Mouse (Mus musculus) stomach, embryonic 16.5 days (tissue): Measurements from ENCODE around the gene Pak4. TPM values are rescaled to one million over a fixed set of nuclear protein-coding genes. Genes with fewer than 3 reads are reported as not detected.
A peak's percentile ranks its signal among the peaks of the same experiment; 100 is the strongest.
"Not testable (repeated sequence)": the region's sequence is repeated elsewhere in the genome, so short reads cannot be mapped to it uniquely, and the experiment has no call there.

Experiments used
- ATAC-seq: fragments of 200-750 bp; cut with Nextera tagmentation; 2 replicates; pipeline ENCODE4 v1.8.0; 2017; ENCODE audit warnings: moderate number of reproducible peaks, moderate TSS enrichment; ENCODE audit not compliant: insufficient read depth, low FRiP score
- H3K27ac ChIP-seq: fragments of 300-500 bp; sonication (generic); 2 replicates; pipeline ENCODE4 v1.5.1; 2014; ENCODE audit warnings: low read length
- H3K27me3 ChIP-seq: fragments of 300-500 bp; sonication (generic); 2 replicates; pipeline ENCODE4 v1.6.1; 2014; ENCODE audit warnings: low read length, control low read depth, mixed read lengths; ENCODE audit not compliant: control insufficient read depth, insufficient read depth
- H3K36me3 ChIP-seq: fragments of 300-500 bp; sonication (generic); 2 replicates; pipeline ENCODE4 v1.6.1; 2014; ENCODE audit warnings: low read length; ENCODE audit not compliant: control insufficient read depth, insufficient read depth
- H3K4me1 ChIP-seq: fragments of 300-500 bp; sonication (generic); 2 replicates; pipeline ENCODE4 v1.6.1; 2014; ENCODE audit warnings: low read length, control low read depth, mixed read lengths; ENCODE audit not compliant: control insufficient read depth, insufficient read depth
- H3K4me2 ChIP-seq: fragments of 300-500 bp; sonication (generic); 2 replicates; pipeline ENCODE4 v1.6.1; 2014; ENCODE audit warnings: low read depth, low read length, mixed read lengths
- H3K4me3 ChIP-seq: fragments of 300-500 bp; sonication (generic); replicated peaks from 2 replicates; pipeline ENCODE4 v1.5.1; 2014; ENCODE audit warnings: mild to moderate bottlenecking, low read length
- H3K9ac ChIP-seq: fragments of 300-500 bp; sonication (generic); 2 replicates; pipeline ENCODE4 v1.6.1; 2014; ENCODE audit warnings: low read length
- H3K9me3 ChIP-seq: fragments of 300-500 bp; sonication (generic); replicated peaks from 2 replicates; pipeline ENCODE4 v1.6.1; 2016; ENCODE audit warnings: low read length, control low read depth; ENCODE audit not compliant: control insufficient read depth
- WGBS: fragments of 180-500 bp; shearing (Covaris S2); extraction: QIAGEN DNeasy Blood & Tissue Kit; methylation state at CpG from one replicate; pipeline ENCODE4 v1.1.7; 2014; 5-methylcytosine and 5-hydroxymethylcytosine counted together
- polyA plus RNA-seq: library from polyadenylated mRNA; unstranded; fragments of >200 nt; fragmentation: Nextera tagmentation; extraction: Ambion mirVana; gene quantifications from 2 replicates; pipeline ENCODE4 v1.2.1, GENCODE M21; 2015

Gene Pak4
- polyA plus RNA-seq, 1 experiment from 2014 or later, result 54.8 TPM

DNA sequence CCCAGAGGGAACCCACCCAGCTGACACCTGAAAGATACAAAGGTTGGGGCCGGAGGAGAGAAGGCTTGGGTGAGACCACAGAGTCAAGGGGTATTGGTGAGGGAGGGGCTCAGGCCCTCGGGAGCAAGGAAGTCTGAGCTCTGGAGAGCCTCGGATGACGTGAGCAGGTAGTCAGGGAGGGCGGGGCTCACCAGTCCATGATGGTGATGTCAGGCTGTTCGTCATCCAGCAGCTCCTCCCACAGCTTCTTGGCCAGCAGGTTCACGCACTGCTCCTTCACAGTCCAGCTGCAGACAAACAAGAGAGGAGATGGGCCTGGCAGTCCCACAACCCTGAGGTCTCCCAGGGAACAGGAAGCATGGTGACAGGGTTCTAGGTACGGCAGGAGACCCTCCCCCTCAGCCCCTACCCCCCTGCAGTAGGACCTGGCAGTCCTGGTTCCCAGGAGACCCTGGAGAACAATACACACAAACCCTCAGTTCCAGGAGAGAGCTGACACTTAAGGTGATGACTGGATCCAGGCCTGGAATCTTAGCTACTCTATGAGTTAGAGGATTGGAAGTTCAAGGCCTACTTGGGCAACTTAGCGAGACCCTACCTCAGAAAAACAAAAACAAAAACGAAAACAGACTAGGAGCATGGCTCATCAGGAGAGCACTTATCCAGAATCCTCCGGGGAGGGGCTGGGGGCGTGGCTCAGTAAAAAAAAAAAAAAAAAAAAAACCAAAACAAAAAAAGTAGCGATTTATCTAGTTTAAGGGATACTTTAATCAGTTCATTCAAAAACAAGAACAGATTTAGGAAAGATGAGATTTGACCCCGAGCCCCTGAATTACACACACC, 52.7 kb downstream of the Pak4 start:
- peak overlapping the region; percentile 46; the same call in 1 of the 2 replicates for H3K4me2 ChIP-seq
- WGBS, result 31% methylated on average over 14 of the region's 14 CpGs
- H3K4me1 ChIP-seq, result peaks cover 8% of the 10 kb centered on the region; the same call in 1 of the 2 replicates
- no peaks in the 10 kb centered on the region for H3K9me3 ChIP-seq
- H3K4me3 ChIP-seq, result peak overlapping the region; percentile 26; the same call in 1 of the 2 replicates
- peaks cover 27% of the 10 kb centered on the region for H3K27me3 ChIP-seq
- no peak overlapping the region for H3K9ac ChIP-seq
- ATAC-seq, result peak; percentile 53; the same call in 1 of the 2 replicates
- H3K36me3 ChIP-seq, result no peaks in the 10 kb centered on the region
- H3K27ac ChIP-seq, result no peak overlapping the region

DNA sequence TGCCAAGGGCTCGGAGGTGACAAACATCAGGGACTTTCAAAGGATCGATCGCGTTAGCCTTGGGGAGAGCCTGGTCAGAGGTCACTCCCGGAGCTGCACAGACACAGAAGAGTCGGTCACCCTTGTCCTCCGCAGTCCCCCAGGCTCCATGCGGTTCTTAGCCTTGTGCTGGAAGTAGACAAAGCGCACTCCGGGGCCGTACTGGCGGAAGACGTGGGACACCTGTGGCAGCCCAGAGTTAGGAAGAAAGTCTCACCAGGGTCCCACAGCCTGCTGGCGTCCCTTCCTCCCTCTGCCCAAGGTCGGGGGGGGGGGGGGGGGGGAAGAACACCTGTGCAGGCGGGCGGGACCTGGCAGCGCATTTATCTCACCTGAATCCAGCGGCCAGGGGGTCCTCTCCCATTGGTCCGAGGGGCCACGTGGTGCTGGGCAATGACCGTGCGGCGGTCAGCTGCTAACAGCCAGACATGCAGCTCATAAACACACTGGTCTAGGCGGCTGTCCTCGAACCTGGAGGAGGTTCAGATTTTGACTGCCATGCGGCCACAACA, 53.9 kb downstream of the Pak4 start:
- H3K4me3 ChIP-seq, result peak overlapping the region; percentile 28
- peaks cover 8% of the 10 kb centered on the region; the same call in 1 of the 2 replicates for H3K4me1 ChIP-seq
- no peaks in the 10 kb centered on the region for H3K9me3 ChIP-seq
- peak overlapping the region; percentile 50 for H3K9ac ChIP-seq
- peak; percentile 49; the same call in 1 of the 2 replicates for ATAC-seq
- no peaks in the 10 kb centered on the region for H3K36me3 ChIP-seq
- H3K27me3 ChIP-seq, result peaks cover 27% of the 10 kb centered on the region
- H3K4me2 ChIP-seq, result peak overlapping the region; percentile 46
- WGBS, result 4% methylated on average over 26 of the region's 27 CpGs
- H3K27ac ChIP-seq, result no peak overlapping the region

DNA sequence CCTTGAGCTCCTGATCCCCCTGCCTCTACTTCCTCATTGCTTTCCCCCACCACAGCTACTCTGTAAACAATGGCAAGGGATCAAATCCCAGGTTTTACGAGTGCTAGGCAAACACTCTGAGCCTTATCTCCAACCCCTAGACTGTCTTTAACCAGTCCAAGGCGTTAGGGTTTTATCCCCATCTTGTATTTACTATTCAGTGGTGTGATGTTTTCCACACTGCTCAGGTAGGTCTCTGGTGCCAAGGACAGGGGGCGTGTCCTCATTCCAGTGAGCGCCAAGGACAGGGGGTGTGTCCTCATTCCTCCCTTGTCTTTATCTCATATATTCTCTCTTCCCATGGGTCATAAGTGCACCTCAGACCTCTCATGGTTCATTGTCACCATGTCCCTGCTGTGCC, 57.5 kb downstream of the Pak4 start, which contains the start of gene Sycn:
Gene Sycn, plus strand, starts transcription at position 360 of the 400 bp plus-strand sequence.
- Histone ChIP-seq H3K4me2 (no peak within 1 kb of the TSS), H3K4me3 (no peak within 1 kb of the TSS), H3K36me3 (no peaks in the 10 kb centered on the region), H3K9me3 (no peaks in the 10 kb centered on the region), H3K27me3 (peaks cover 6% of the 10 kb centered on the region), H3K4me1 (no peaks in the 10 kb centered on the region; the same call in 1 of the 2 replicates), H3K27ac (0 out of 2 replicates have a peak within 1 kb of the TSS, but pooled peaks have one; percentile 1), H3K9ac (no peak within 1 kb of the TSS)
- ATAC-seq, result peak; percentile 66; the same call in 1 of the 2 replicates
- 42% methylated on average over 4 of the region's 4 CpGs for WGBS

DNA sequence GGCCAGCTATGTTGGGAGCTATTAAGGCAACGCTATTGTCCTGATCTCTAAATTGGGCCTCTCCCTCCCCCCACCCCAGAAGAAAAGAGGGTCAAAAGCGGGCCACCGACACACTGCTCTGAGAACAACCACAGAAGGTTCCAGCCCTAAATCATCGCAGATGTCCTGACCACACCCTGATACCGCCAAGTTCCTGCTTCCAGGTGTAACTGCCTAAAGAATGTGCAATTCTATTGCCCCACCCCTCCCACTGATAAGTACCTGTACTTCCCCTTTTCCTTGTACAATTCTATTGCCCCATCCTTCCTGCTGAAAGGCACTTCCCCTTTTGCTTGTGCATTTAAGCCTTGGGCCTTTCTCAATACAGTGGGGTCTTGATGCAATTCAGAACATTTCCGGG, 59.1 kb downstream of the Pak4 start:
- H3K27me3 ChIP-seq, ATAC-seq, H3K9me3 ChIP-seq, H3K9ac ChIP-seq, H3K4me1 ChIP-seq, H3K27ac ChIP-seq, H3K36me3 ChIP-seq, H3K4me3 ChIP-seq, H3K4me2 ChIP-seq: not testable (repeated sequence)
- WGBS, result 90% methylated on average over 6 of the region's 6 CpGs

DNA sequence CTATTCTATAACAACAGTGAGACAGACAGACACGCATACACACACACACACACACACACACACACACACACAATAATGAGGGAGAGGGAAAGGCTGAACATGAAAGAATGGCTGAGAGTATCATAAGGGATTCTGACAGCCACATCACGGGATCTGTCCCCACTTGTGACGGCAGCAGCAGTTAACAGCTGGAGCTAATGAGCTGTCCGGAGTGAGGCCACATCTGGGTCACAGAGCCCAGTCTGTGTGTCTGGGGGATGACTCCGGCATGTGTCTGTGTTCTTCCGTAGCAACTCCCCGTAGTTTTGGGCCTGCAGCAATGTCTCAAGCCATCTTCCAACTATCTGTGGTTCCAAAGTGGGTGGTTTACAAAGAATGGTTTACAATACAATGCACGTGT, 66.0 kb downstream of the Pak4 start:
- Histone ChIP-seq H3K4me1 (no peaks in the 10 kb centered on the region), H3K4me3 (no peak overlapping the region), H3K36me3 (no peaks in the 10 kb centered on the region), H3K27me3 (no peaks in the 10 kb centered on the region), H3K4me2 (no peak overlapping the region), H3K9ac (no peak overlapping the region), H3K27ac (no peak overlapping the region), H3K9me3 (no peaks in the 10 kb centered on the region)
- 68% methylated on average over 8 of the region's 8 CpGs for WGBS
- ATAC-seq, result no peak

GRCm38 (mm10) chr7:28527922-28528719, 69.9 kb downstream of the Pak4 start:
- H3K36me3 ChIP-seq, result no peaks in the 10 kb centered on the region
- H3K4me2 ChIP-seq, result no peak overlapping the region
- no peaks in the 10 kb centered on the region for H3K27me3 ChIP-seq
- H3K27ac ChIP-seq, result no peak overlapping the region
- no peaks in the 10 kb centered on the region for H3K9me3 ChIP-seq
- no peak overlapping the region for H3K4me3 ChIP-seq
- no peak overlapping the region for H3K9ac ChIP-seq
- peak; percentile 51; the same call in 1 of the 2 replicates for ATAC-seq
- no peaks in the 10 kb centered on the region for H3K4me1 ChIP-seq
- WGBS, result 5% methylated on average over 19 of the region's 19 CpGs

DNA sequence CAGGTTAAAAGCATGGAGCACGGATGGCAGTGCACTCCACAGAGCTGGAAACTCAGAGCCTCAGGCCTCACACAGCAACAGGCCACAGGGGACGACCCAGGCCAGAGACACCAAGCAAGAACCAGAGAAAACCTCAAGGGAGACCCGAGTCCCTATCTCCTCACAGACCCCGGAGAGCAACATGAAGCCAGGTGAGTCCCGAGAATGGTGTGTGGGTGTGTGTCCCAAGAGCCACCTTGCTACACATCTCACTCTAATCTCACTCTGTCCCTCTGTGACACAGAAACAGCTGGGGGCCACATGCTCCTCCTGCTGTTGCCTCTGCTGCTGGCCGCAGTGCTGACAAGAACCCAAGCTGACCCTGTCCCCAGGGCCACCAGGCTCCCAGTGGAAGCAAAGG, 75.4 kb downstream of the Pak4 start, which contains the start of gene Ifnl3:
Gene Ifnl3, plus strand, starts transcription at position 301 of the 400 bp plus-strand sequence.
- not testable (repeated sequence) for ATAC-seq, H3K4me1 ChIP-seq, H3K4me3 ChIP-seq, H3K9ac ChIP-seq, H3K9me3 ChIP-seq, H3K27me3 ChIP-seq, H3K4me2 ChIP-seq, H3K36me3 ChIP-seq, H3K27ac ChIP-seq
- 73% methylated on average over 5 of the region's 6 CpGs for WGBS

GRCm38 (mm10) chr7:28511441-28511840, 86.5 kb downstream of the Pak4 start:
- WGBS, result 63% methylated on average over 8 of the region's 8 CpGs
- no peak for ATAC-seq
- no peaks in the 10 kb centered on the region for H3K36me3 ChIP-seq
- no peaks in the 10 kb centered on the region for H3K4me1 ChIP-seq
- no peak overlapping the region for H3K4me2 ChIP-seq
- H3K9ac ChIP-seq, result no peak overlapping the region
- H3K27ac ChIP-seq, result no peak overlapping the region
- no peaks in the 10 kb centered on the region for H3K9me3 ChIP-seq
- no peaks in the 10 kb centered on the region for H3K27me3 ChIP-seq
- no peak overlapping the region for H3K4me3 ChIP-seq
